Mouse (Mus musculus): ENCODE measurements around the gene Nubp1.

Nubp1 gene

GRCm38 (mm10) chr16:10417723-10418259, 6.0 kb downstream of the Nubp1 start:
- DNase-seq (ENCODE audit: low spot score) = no peak

- no peak for DNase-seq (ENCODE audit: low spot score)
Measured at GRCm38 (mm10) chr16:10420447-10421054, 8.8 kb downstream of the Nubp1 start.

- DNase-seq (ENCODE audit: low spot score) = no peak
Measured at GRCm38 (mm10) chr16:10431911-10432310, 20.2 kb downstream of the Nubp1 start.

GRCm38 (mm10) chr16:10432387-10432786, 20.6 kb downstream of the Nubp1 start:
- DNase-seq (ENCODE audit: low spot score) = no peak

GRCm38 (mm10) chr16:10433344-10433743, 21.6 kb downstream of the Nubp1 start:
- DNase-seq (ENCODE audit: low spot score) = no peak

GRCm38 (mm10) chr16:10436166-10436565, 24.4 kb downstream of the Nubp1 start:
- DNase-seq (ENCODE audit: low spot score) = no peak

- no peak for DNase-seq (ENCODE audit: low spot score)
Measured at GRCm38 (mm10) chr16:10438055-10438454, 26.3 kb downstream of the Nubp1 start.

GRCm38 (mm10) chr16:10441328-10441727, 29.6 kb downstream of the Nubp1 start:
- no peak for DNase-seq (ENCODE audit: low spot score)

GRCm38 (mm10) chr16:10441761-10442160, 30.0 kb downstream of the Nubp1 start:
- no peak for DNase-seq (ENCODE audit: low spot score)

GRCm38 (mm10) chr16:10443723-10444122, 32.0 kb downstream of the Nubp1 start:
- DNase-seq (ENCODE audit: low spot score) = no peak

GRCm38 (mm10) chr16:10446573-10447263, 35.0 kb downstream of the Nubp1 start:
- no peak for DNase-seq (ENCODE audit: low spot score)

GRCm38 (mm10) chr16:10447264-10447594, 35.5 kb downstream of the Nubp1 start, which contains the start of gene Tvp23a:
Tvp23a (minus strand) TSS chr16:10447362.
- peak; percentile 45 for DNase-seq (ENCODE audit: low spot score)

GRCm38 (mm10) chr16:10447781-10448180, 36.0 kb downstream of the Nubp1 start:
- no peak for DNase-seq (ENCODE audit: low spot score)

- no peak for DNase-seq (ENCODE audit: low spot score)
Measured at GRCm38 (mm10) chr16:10448931-10449330, 37.2 kb downstream of the Nubp1 start.

- no peak for DNase-seq (ENCODE audit: low spot score)
Measured at GRCm38 (mm10) chr16:10451906-10452305, 40.2 kb downstream of the Nubp1 start.

GRCm38 (mm10) chr16:10452445-10452896, 40.7 kb downstream of the Nubp1 start:
- DNase-seq (ENCODE audit: low spot score) = peak; percentile 67

- no peak for DNase-seq (ENCODE audit: low spot score)
Measured at GRCm38 (mm10) chr16:10453872-10454582, 42.3 kb downstream of the Nubp1 start.

- DNase-seq (ENCODE audit: low spot score) = no peak
Measured at GRCm38 (mm10) chr16:10454583-10454974, 42.8 kb downstream of the Nubp1 start.

GRCm38 (mm10) chr16:10460188-10460587, 48.4 kb downstream of the Nubp1 start:
- DNase-seq (ENCODE audit: low spot score) = no peak

GRCm38 (mm10) chr16:10461178-10461577, 49.4 kb downstream of the Nubp1 start:
- no peak for DNase-seq (ENCODE audit: low spot score)

GRCm38 (mm10) chr16:10465011-10465681, 53.4 kb downstream of the Nubp1 start:
- no peak for DNase-seq (ENCODE audit: low spot score)

GRCm38 (mm10) chr16:10467391-10468107, 55.8 kb downstream of the Nubp1 start:
- no peak for DNase-seq (ENCODE audit: low spot score)

All from ovary, postnatal 36 days (tissue).